Mouse (Mus musculus) hematopoietic stem cell, adult 5-6 weeks (primary cell): ENCODE data around the gene Eif2ak2. TPM values are rescaled to one million over a fixed set of nuclear protein-coding genes. Genes with fewer than 3 reads are reported as not detected.

Experiments used
- ATAC-seq, 2 experiments: fragments of 125-278 bp in 1 of 2; replicated peaks in 1 of 2; 2 replicates each; pipeline ENCODE4 v1.8.0; 2016 to 2017; ENCODE audit warnings: inconsistent platforms in 2 of 2, mild to moderate bottlenecking in 2 of 2, moderate number of reproducible peaks in 2 of 2, low read depth in 1 of 2, moderate TSS enrichment in 1 of 2; ENCODE audit not compliant: low FRiP score in 2 of 2, poor library complexity in 2 of 2, severe bottlenecking in 2 of 2, insufficient read depth in 1 of 2, low TSS enrichment in 1 of 2
- total RNA-seq: library from RNA; stranded (forward); fragments of 172-1452, 232-1000 nt; gene quantifications from 2 replicates; pipeline ENCODE4 v1.2.3, GENCODE M21; 2017

The Eif2ak2 gene
- total RNA-seq, 1 experiment from 2014 or later: 70.4 TPM

- no peak for ATAC-seq
Measured at GRCm38 (mm10) chr17:78873886-78874285, 8.5 kb downstream of the Eif2ak2 start.

DNA sequence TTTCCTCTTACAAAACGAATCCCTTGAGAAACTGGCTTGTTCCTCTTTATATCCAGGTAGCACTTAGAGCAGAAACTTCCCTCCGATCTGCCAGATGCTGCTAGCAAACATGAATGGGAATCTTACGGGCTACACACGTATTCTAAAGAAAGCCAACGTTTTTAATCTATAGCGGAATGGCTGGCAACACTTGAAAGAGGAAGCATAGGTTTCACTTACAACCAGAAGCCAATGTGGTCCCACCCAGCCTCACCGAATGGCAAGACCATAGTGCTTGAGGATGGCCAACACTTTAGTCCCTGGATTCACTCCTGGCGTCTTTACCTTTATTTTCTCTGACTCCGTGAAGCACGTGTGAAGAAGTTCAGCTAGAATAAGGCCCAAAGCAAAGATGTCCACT, 26.1 kb downstream of the Eif2ak2 start:
- no peak for ATAC-seq

GRCm38 (mm10) chr17:78842271-78842928, 40.0 kb downstream of the Eif2ak2 start:
- no peak for ATAC-seq

GRCm38 (mm10) chr17:78836056-78836455, 46.3 kb downstream of the Eif2ak2 start:
- no peak for ATAC-seq

- ATAC-seq: peak; percentile 93 to 94
Measured at GRCm38 (mm10) chr17:78834856-78835835, 47.2 kb downstream of the Eif2ak2 start, which contains the start of the genes Heatr5b and Gpatch11. Gene Heatr5b (minus strand): TSS chr17:78835364. Gene Gpatch11 (plus strand): TSS chr17:78835567.

GRCm38 (mm10) chr17:78824346-78824745, 58.0 kb downstream of the Eif2ak2 start:
- ATAC-seq: no peak

- ATAC-seq: no peak
Measured at GRCm38 (mm10) chr17:78809582-78809981, 72.8 kb downstream of the Eif2ak2 start.

GRCm38 (mm10) chr17:78809019-78809418, 73.4 kb downstream of the Eif2ak2 start:
- peak in 1 of 2 experiments; percentile 32; a peak in 1 of 4 replicates for ATAC-seq

Other genes starting within 250 kb of the Eif2ak2 start
- 24.3 and 37.0 TPM in 2 replicates for gene Strn, start 145.4 kb downstream of the Eif2ak2 start, total RNA-seq
- 22.5 and 28.1 TPM in 2 replicates for gene Heatr5b, start 47.2 kb downstream of the Eif2ak2 start, total RNA-seq
- gene Gpatch11, start 47.0 kb downstream of the Eif2ak2 start, total RNA-seq: 16.7 and 34.4 TPM in 2 replicates
- 0.13 TPM in 1 of 2 replicates, not detected in the other for gene Sult6b1, start 24.4 kb upstream of the Eif2ak2 start, total RNA-seq
- 48.8 and 51.5 TPM in 2 replicates for gene Cebpzos, start 33.9 kb upstream of the Eif2ak2 start, total RNA-seq
- 157 and 297 TPM in 2 replicates for gene Cebpz, start 54.5 kb upstream of the Eif2ak2 start, total RNA-seq
- 39.7 and 46.3 TPM in 2 replicates for gene Ndufaf7, start 54.6 kb upstream of the Eif2ak2 start, total RNA-seq
- 73.9 and 86.4 TPM in 2 replicates for gene Prkd3, start 138.2 kb upstream of the Eif2ak2 start, total RNA-seq
- gene Qpct, start 169.3 kb upstream of the Eif2ak2 start, total RNA-seq: 0.79 and 3.4 TPM in 2 replicates